Mouse (Mus musculus) C2C12 (cell line): ENCODE results near the gene Ttyh1. TPM values are rescaled to one million over a fixed set of nuclear protein-coding genes. Genes with fewer than 3 reads are reported as not detected.

Experiments used
- H3K27me3 ChIP-seq: one replicate; pipeline ENCODE4 v1.6.1; 2011; ENCODE audit not compliant: control insufficient read depth, insufficient read depth, insufficient read length
- H3K36me3 ChIP-seq: one replicate; pipeline ENCODE4 v1.6.1; 2011; ENCODE audit not compliant: control insufficient read depth, insufficient read depth
- H3K4me3 ChIP-seq: one replicate; pipeline ENCODE4 v1.5.1; 2011; ENCODE audit warnings: mild to moderate bottlenecking, control low read depth; ENCODE audit not compliant: poor library complexity, insufficient read depth, severe bottlenecking
- H3K79me2 ChIP-seq: one replicate; pipeline ENCODE4 v1.6.1; 2011; ENCODE audit not compliant: control insufficient read depth, insufficient read depth
- H3K79me3 ChIP-seq: one replicate; pipeline ENCODE4 v1.6.1; 2011; ENCODE audit warnings: low read depth, control low read depth
- H3ac ChIP-seq: one replicate; pipeline ENCODE3; 2011; ENCODE audit warnings: low read depth; ENCODE audit not compliant: control insufficient read depth, insufficient read length
- CEBPB ChIP-seq: IDR thresholded peaks from one replicate; pipeline ENCODE4 v1.6.1; 2011; ENCODE audit warnings: low read depth, mild to moderate bottlenecking, control low read depth, moderate library complexity
- CTCF ChIP-seq: IDR thresholded peaks from one replicate; pipeline ENCODE4 v1.5.1; 2011; ENCODE audit not compliant: control insufficient read depth, insufficient read depth, insufficient read length
- FOSL1 ChIP-seq: IDR thresholded peaks from one replicate; pipeline ENCODE4 v1.8.0; 2011; ENCODE audit warnings: mild to moderate bottlenecking, low read length; ENCODE audit not compliant: poor library complexity, insufficient read depth, severe bottlenecking
- MAX ChIP-seq: IDR thresholded peaks from one replicate; pipeline ENCODE4 v1.6.1; 2011; ENCODE audit warnings: mild to moderate bottlenecking, control low read depth
- MYOD1 ChIP-seq: IDR thresholded peaks from one replicate; pipeline ENCODE4 v1.6.1; 2011; ENCODE audit warnings: low read depth; ENCODE audit not compliant: control insufficient read depth, insufficient read length
- MYOG ChIP-seq: IDR thresholded peaks from one replicate; pipeline ENCODE4 v1.6.1; 2011; ENCODE audit not compliant: control insufficient read depth, insufficient read length; ENCODE audit errors: extremely low read depth
- USF1 ChIP-seq: IDR thresholded peaks from one replicate; pipeline ENCODE4 v1.6.1; 2011; ENCODE audit warnings: low read depth, mild to moderate bottlenecking, control low read depth, moderate library complexity
- polyA plus RNA-seq: library from polyadenylated mRNA; unstranded; fragments of >200 nt; fragmentation: generic; extraction: Trizol; gene quantifications from one replicate; pipeline ENCODE4 v1.2.1, GENCODE M21; 2012; ENCODE audit warnings: missing spikeins

Ttyh1 gene
- polyA plus RNA-seq, 1 experiment = 0.05 TPM

DNA sequence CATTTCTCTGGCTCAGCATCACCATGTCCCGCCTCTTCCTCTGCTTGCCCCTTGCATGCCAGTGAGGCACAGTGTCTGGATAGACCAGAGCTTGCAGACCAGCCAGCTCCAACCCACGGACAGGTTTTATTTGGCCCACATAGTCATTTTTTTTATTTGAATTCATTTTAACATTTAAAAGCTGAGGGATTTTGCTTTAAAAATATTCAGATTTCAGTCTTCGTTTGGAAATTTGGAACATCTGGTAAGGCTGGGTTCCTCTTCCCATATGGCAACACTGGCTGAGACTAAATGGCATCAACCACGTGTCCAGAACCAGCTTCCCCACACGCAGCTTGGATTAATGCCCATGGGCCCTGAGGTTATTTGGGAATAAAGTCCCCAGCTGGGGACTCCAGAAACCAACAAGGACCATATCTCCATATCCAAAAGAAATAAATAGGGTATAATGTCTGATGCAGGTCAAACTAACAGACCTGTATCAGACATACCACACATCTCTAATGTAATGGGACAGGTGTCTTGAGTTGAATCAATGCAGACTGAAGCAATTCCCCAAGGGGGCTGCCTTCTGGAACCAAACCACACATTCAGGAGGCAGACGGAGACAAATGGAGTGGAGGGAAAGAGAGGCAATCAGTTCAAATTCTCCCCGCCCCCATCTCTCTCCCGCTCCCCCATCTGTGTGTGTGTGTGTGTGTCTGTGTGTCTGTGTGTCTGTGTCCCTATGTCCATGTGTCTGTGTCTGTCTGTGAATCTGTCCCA lies 2.0 kb upstream of the Ttyh1 start:
- no peaks in the 10 kb centered on the region for H3K36me3 ChIP-seq
- TF ChIP-seq FOSL1 (no peak), USF1 (no peak), MYOG (no peak), MAX (no peak), MYOD1 (no peak)
- H3K79me3 ChIP-seq = no peaks in the 10 kb centered on the region
- H3K79me2 ChIP-seq = no peaks in the 10 kb centered on the region
- no peak overlapping the region for H3K4me3 ChIP-seq
- peaks cover 24% of the 10 kb centered on the region for H3K27me3 ChIP-seq
- H3ac ChIP-seq = no peak overlapping the region

DNA sequence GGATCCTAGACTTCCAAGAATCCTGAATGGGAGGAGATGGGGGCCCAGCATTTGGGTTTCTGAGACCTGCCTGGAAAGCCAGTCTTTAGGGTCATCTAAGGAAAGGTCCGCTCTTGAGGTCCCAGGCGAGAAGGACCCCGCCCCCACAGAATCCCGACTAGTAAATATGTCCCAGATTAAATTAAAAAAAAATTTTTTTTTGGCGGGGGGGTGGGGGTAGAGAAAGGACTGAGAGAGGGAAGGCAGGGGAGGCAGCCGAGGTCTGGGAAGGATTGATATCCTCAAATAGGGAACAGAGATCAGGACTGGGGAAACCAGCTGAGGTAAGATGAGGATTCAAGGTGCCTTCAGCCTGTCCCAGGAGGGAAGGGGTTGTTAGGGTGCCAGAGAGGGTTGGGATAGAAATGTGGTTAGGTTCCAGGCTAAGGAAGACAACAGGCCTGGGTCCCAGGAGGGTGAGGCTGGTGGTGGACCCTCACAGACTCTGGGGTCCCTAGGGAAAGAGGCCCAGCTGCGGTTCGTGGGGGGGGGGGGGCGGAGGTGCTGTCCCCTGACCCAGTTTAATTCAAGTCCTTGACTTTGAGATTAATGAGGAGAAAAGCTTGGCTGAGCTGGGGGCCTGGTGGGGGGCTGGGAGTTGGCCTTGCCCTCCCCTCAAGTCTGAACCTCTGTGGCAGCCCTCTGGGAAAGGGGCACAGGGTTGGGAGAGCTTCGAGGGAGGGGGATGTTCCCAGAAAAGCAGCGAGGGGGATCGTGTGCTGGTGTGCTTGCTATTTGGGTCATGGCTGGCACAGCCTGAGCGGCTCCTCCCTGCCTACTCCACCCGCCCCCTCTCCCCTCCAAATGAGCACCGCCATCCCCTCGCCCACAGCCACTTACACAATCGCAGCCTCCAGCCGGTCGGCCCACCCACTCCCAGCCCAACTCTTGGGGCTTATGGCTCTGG lies 1.0 kb downstream of the Ttyh1 start:
- H3K27me3 ChIP-seq = peaks cover 27% of the 10 kb centered on the region
- no peaks in the 10 kb centered on the region for H3K79me3 ChIP-seq
- no peaks in the 10 kb centered on the region for H3K79me2 ChIP-seq
- no peak overlapping the region for H3K4me3 ChIP-seq
- TF ChIP-seq MYOG (no peak), CEBPB (no peak), USF1 (no peak), MAX (no peak), CTCF (no peak), FOSL1 (no peak)
- no peaks in the 10 kb centered on the region for H3K36me3 ChIP-seq
- H3ac ChIP-seq = no peak overlapping the region

DNA sequence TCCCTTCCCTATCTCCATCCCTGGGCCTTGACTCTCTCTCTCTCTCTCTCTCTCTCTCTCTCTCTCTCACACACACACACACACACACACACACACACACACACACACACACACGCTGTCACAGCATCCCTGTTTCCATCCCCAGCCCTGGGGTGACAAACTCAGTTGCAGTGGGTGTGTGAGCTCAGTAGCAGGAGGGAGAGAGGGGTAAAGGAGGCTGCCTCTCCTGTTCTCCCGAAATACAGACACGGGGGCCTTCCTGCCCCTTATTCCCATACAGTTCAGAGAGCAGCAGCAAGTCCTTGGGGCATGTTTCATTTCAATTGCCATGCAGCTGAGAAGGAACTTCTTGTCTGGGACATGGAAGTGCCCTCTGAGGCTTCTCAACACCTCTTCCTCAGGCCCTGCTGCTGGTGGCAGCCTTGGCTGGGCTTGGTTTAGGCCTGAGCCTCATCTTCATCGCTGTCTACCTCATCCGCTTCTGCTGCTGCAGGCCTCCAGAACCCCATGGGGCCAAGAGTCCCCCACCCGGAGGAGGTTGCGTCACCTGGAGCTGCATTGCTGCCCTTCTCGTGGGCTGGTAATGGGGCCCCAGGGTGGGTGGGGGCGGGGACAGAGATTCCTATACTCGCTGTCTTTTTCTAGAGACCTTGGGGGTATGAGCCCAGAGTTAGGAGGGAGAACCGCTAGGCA lies 3.0 kb downstream of the Ttyh1 start:
- Histone ChIP-seq H3K36me3 (no peaks in the 10 kb centered on the region), H3ac (no peak overlapping the region), H3K4me3 (no peak overlapping the region), H3K79me2 (no peaks in the 10 kb centered on the region), H3K27me3 (peaks cover 27% of the 10 kb centered on the region), H3K79me3 (no peaks in the 10 kb centered on the region)
- TF ChIP-seq MYOD1 = no peak
- TF ChIP-seq MAX = no peak
- no peak for TF ChIP-seq USF1

DNA sequence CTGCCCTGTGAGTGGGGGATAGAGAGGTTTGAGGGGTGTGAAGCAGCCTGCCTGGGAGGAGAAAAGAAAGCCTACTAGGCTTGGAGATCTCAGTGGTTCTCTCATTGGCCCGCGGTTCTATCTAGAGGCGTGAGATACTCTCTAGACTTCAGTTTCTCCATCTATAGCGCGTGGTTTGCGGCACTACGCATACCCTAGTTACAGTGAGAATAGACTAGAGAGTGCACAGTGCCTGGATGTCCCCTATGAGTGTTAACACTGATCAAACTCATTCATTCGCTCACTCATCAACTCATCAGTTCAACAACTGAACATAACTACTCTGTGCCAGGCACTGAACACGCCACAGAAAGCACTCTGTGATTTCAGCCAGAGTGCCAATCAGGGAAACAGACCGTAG lies 3.6 kb downstream of the Ttyh1 start:
- Histone ChIP-seq H3K4me3 (no peak overlapping the region), H3K79me2 (no peaks in the 10 kb centered on the region), H3ac (no peak overlapping the region), H3K36me3 (no peaks in the 10 kb centered on the region), H3K27me3 (peaks cover 27% of the 10 kb centered on the region), H3K79me3 (no peaks in the 10 kb centered on the region)
- no peak for TF ChIP-seq MYOG
- TF ChIP-seq MAX = no peak
- TF ChIP-seq USF1 = no peak
- no peak for TF ChIP-seq MYOD1
- TF ChIP-seq FOSL1 = no peak
- no peak for TF ChIP-seq CEBPB
- no peak for TF ChIP-seq CTCF

DNA sequence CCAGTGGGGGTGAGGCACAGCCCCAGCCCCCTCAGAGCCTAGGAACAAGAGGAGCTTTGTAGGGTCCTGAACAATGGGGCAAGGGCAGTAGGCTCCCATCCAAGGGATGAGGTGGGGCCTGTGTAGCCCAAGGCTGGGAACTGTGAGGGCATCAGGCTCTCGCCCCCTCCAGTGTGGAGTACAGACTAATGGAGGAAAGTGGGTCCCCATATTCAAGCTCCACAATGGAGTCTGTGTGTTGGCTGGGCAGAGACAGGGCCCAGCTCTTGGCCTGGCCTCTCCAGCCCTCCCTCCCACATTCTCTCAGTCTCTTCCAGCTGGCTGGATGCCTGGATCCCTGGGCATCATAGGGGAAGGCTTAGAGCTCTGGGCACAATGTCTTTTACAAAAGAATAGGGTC lies 4.5 kb downstream of the Ttyh1 start:
- Histone ChIP-seq H3K79me2 (no peaks in the 10 kb centered on the region), H3ac (no peak overlapping the region), H3K27me3 (peaks cover 19% of the 10 kb centered on the region), H3K79me3 (no peaks in the 10 kb centered on the region), H3K4me3 (no peak overlapping the region), H3K36me3 (no peaks in the 10 kb centered on the region)
- TF ChIP-seq USF1 (no peak), MAX (no peak), MYOG (no peak), MYOD1 (no peak), FOSL1 (no peak), CEBPB (no peak), CTCF (no peak)
